Mouse (Mus musculus): ENCODE data around the gene Hypk. TPM values are rescaled to one million over a fixed set of nuclear protein-coding genes. Genes with fewer than 3 reads are reported as not detected.
"Not testable (repeated sequence)": the region's sequence is repeated elsewhere in the genome, so short reads cannot be mapped to it uniquely, and the experiment has no call there.

The Hypk gene
- polyA plus RNA-seq, 1 experiment = 7.7 TPM

GRCm38 (mm10) chr2:121473301-121474179, 20.4 kb downstream of the Hypk start, which contains the start of gene Mfap1b:
Mfap1b (minus strand) TSS chr2:121474067.
- not testable (repeated sequence) for H3K27ac ChIP-seq (ENCODE audit: control insufficient read depth, insufficient read depth, low read length); H3K36me3 ChIP-seq (ENCODE audit: control insufficient read depth, insufficient read depth, low read length); H3K27me3 ChIP-seq (ENCODE audit: control insufficient read depth, insufficient read depth, low read length); H3K4me1 ChIP-seq (replicated peaks; ENCODE audit: control insufficient read depth, insufficient read depth, low read length)
- DNase-seq = peak; percentile 77
- 5% methylated on average over 41 of the region's 41 CpGs for WGBS
- TF ChIP-seq POLR2A (IDR thresholded peaks at IDR 0.05; ENCODE audit: control insufficient read depth, extremely low read depth, insufficient read depth, low read length, poor library complexity) = peak; percentile 56; the same call in 1 of the 2 replicates
- peak within 1 kb of the TSS; percentile 60 for H3K4me3 ChIP-seq (ENCODE audit: control insufficient read depth, insufficient read depth, low read length)

GRCm38 (mm10) chr2:121474180-121474535, 21.1 kb downstream of the Hypk start:
- Histone ChIP-seq H3K36me3 (ENCODE audit: control insufficient read depth, insufficient read depth, low read length) (no peaks in the 10 kb centered on the region), H3K4me3 (ENCODE audit: control insufficient read depth, insufficient read depth, low read length) (peak overlapping the region; percentile 60), H3K4me1 (replicated peaks; ENCODE audit: control insufficient read depth, insufficient read depth, low read length) (no peaks in the 10 kb centered on the region), H3K27ac (ENCODE audit: control insufficient read depth, insufficient read depth, low read length) (no peak overlapping the region), H3K27me3 (ENCODE audit: control insufficient read depth, insufficient read depth, low read length) (no peaks in the 10 kb centered on the region)
- TF ChIP-seq POLR2A (IDR thresholded peaks at IDR 0.05; ENCODE audit: control insufficient read depth, extremely low read depth, insufficient read depth, low read length, poor library complexity) (no peak), CTCF (IDR thresholded peaks at IDR 0.05; ENCODE audit: borderline replicate concordance, control insufficient read depth, extremely low read depth, insufficient read depth, low read length, poor library complexity) (no peak)
- no peak for DNase-seq
- WGBS = 29% methylated on average over 8 of the region's 8 CpGs

GRCm38 (mm10) chr2:121475306-121475705, 22.2 kb downstream of the Hypk start:
- H3K27me3 ChIP-seq (ENCODE audit: control insufficient read depth, insufficient read depth, low read length); H3K4me1 ChIP-seq (replicated peaks; ENCODE audit: control insufficient read depth, insufficient read depth, low read length); DNase-seq; H3K36me3 ChIP-seq (ENCODE audit: control insufficient read depth, insufficient read depth, low read length); H3K27ac ChIP-seq (ENCODE audit: control insufficient read depth, insufficient read depth, low read length); H3K4me3 ChIP-seq (ENCODE audit: control insufficient read depth, insufficient read depth, low read length): not testable (repeated sequence)
- WGBS = 96% methylated on average over 2 of the region's 2 CpGs

- Histone ChIP-seq H3K4me1 (replicated peaks; ENCODE audit: control insufficient read depth, insufficient read depth, low read length) (no peaks in the 10 kb centered on the region), H3K27ac (ENCODE audit: control insufficient read depth, insufficient read depth, low read length) (no peak overlapping the region), H3K27me3 (ENCODE audit: control insufficient read depth, insufficient read depth, low read length) (no peaks in the 10 kb centered on the region), H3K36me3 (ENCODE audit: control insufficient read depth, insufficient read depth, low read length) (no peaks in the 10 kb centered on the region), H3K4me3 (ENCODE audit: control insufficient read depth, insufficient read depth, low read length) (no peak overlapping the region)
- 97% methylated on average over 3 of the region's 3 CpGs for WGBS
- DNase-seq = no peak
- no peak for TF ChIP-seq POLR2A (IDR thresholded peaks at IDR 0.05; ENCODE audit: control insufficient read depth, extremely low read depth, insufficient read depth, low read length, poor library complexity)
- TF ChIP-seq CTCF (IDR thresholded peaks at IDR 0.05; ENCODE audit: borderline replicate concordance, control insufficient read depth, extremely low read depth, insufficient read depth, low read length, poor library complexity) = no peak
Observed at GRCm38 (mm10) chr2:121477491-121478266, 24.6 kb downstream of the Hypk start.

- H3K36me3 ChIP-seq (ENCODE audit: control insufficient read depth, insufficient read depth, low read length) = no peaks in the 10 kb centered on the region
- no peaks in the 10 kb centered on the region for H3K4me1 ChIP-seq (replicated peaks; ENCODE audit: control insufficient read depth, insufficient read depth, low read length)
- H3K27me3 ChIP-seq (ENCODE audit: control insufficient read depth, insufficient read depth, low read length) = no peaks in the 10 kb centered on the region
- 46% methylated on average over 3 of the region's 3 CpGs for WGBS
- H3K27ac ChIP-seq (ENCODE audit: control insufficient read depth, insufficient read depth, low read length) = no peak overlapping the region
- TF ChIP-seq CTCF (IDR thresholded peaks at IDR 0.05; ENCODE audit: borderline replicate concordance, control insufficient read depth, extremely low read depth, insufficient read depth, low read length, poor library complexity) = no peak
- TF ChIP-seq POLR2A (IDR thresholded peaks at IDR 0.05; ENCODE audit: control insufficient read depth, extremely low read depth, insufficient read depth, low read length, poor library complexity) = no peak
- DNase-seq = peak; percentile 43
- no peak overlapping the region for H3K4me3 ChIP-seq (ENCODE audit: control insufficient read depth, insufficient read depth, low read length)
Observed at GRCm38 (mm10) chr2:121480498-121480897, 27.4 kb downstream of the Hypk start.

- not testable (repeated sequence) for DNase-seq; H3K4me3 ChIP-seq (ENCODE audit: control insufficient read depth, insufficient read depth, low read length); H3K36me3 ChIP-seq (ENCODE audit: control insufficient read depth, insufficient read depth, low read length); H3K27me3 ChIP-seq (ENCODE audit: control insufficient read depth, insufficient read depth, low read length); H3K4me1 ChIP-seq (replicated peaks; ENCODE audit: control insufficient read depth, insufficient read depth, low read length); H3K27ac ChIP-seq (ENCODE audit: control insufficient read depth, insufficient read depth, low read length)
- WGBS = 91% methylated on average over 13 of the region's 13 CpGs
Observed at GRCm38 (mm10) chr2:121480916-121481315, 27.8 kb downstream of the Hypk start.

- no peak overlapping the region for H3K27ac ChIP-seq (ENCODE audit: control insufficient read depth, insufficient read depth, low read length)
- no peak for DNase-seq
- H3K36me3 ChIP-seq (ENCODE audit: control insufficient read depth, insufficient read depth, low read length) = no peaks in the 10 kb centered on the region
- no peaks in the 10 kb centered on the region for H3K4me1 ChIP-seq (replicated peaks; ENCODE audit: control insufficient read depth, insufficient read depth, low read length)
- TF ChIP-seq POLR2A (IDR thresholded peaks at IDR 0.05; ENCODE audit: control insufficient read depth, extremely low read depth, insufficient read depth, low read length, poor library complexity) = no peak
- TF ChIP-seq CTCF (IDR thresholded peaks at IDR 0.05; ENCODE audit: borderline replicate concordance, control insufficient read depth, extremely low read depth, insufficient read depth, low read length, poor library complexity) = no peak
- H3K27me3 ChIP-seq (ENCODE audit: control insufficient read depth, insufficient read depth, low read length) = no peaks in the 10 kb centered on the region
- 92% methylated on average over 8 of the region's 8 CpGs for WGBS
- H3K4me3 ChIP-seq (ENCODE audit: control insufficient read depth, insufficient read depth, low read length) = no peak overlapping the region
Observed at GRCm38 (mm10) chr2:121483576-121483975, 30.5 kb downstream of the Hypk start.

- not testable (repeated sequence) for H3K27me3 ChIP-seq (ENCODE audit: control insufficient read depth, insufficient read depth, low read length); DNase-seq; H3K36me3 ChIP-seq (ENCODE audit: control insufficient read depth, insufficient read depth, low read length); H3K4me3 ChIP-seq (ENCODE audit: control insufficient read depth, insufficient read depth, low read length); H3K27ac ChIP-seq (ENCODE audit: control insufficient read depth, insufficient read depth, low read length); H3K4me1 ChIP-seq (replicated peaks; ENCODE audit: control insufficient read depth, insufficient read depth, low read length)
- WGBS = 89% methylated on average over 2 of the region's 2 CpGs
Observed at GRCm38 (mm10) chr2:121484403-121484802, 31.3 kb downstream of the Hypk start.

GRCm38 (mm10) chr2:121501550-121501949, 48.5 kb downstream of the Hypk start:
- H3K4me1 ChIP-seq (replicated peaks; ENCODE audit: control insufficient read depth, insufficient read depth, low read length); DNase-seq; H3K27ac ChIP-seq (ENCODE audit: control insufficient read depth, insufficient read depth, low read length); H3K36me3 ChIP-seq (ENCODE audit: control insufficient read depth, insufficient read depth, low read length); H3K4me3 ChIP-seq (ENCODE audit: control insufficient read depth, insufficient read depth, low read length); H3K27me3 ChIP-seq (ENCODE audit: control insufficient read depth, insufficient read depth, low read length): not testable (repeated sequence)
- 92% methylated on average over 2 of the region's 6 CpGs for WGBS

All from thymus, adult 2 months (tissue).